Mouse (Mus musculus) limb, embryonic 13.5 days (tissue): ENCODE measurements around the gene Ap3s2. TPM values are rescaled to one million over a fixed set of nuclear protein-coding genes. Genes with fewer than 3 reads are reported as not detected.
A peak's percentile ranks its signal among the peaks of the same experiment; 100 is the strongest.

ENCODE experiments used
- ATAC-seq: fragments of 200-750 bp; cut with Nextera tagmentation; 2 replicates; pipeline ENCODE4 v1.8.0; 2017; ENCODE audit warnings: low read depth, moderate number of reproducible peaks, moderate TSS enrichment; ENCODE audit not compliant: low FRiP score
- H3K27ac ChIP-seq: fragments of 300-500 bp; sonication (generic); 2 replicates; pipeline ENCODE4 v1.5.1; 2015; ENCODE audit warnings: inconsistent platforms, mild to moderate bottlenecking, moderate library complexity
- H3K27me3 ChIP-seq: fragments of 300-500 bp; sonication (generic); 2 replicates; pipeline ENCODE4 v1.6.1; 2015; ENCODE audit warnings: mild to moderate bottlenecking, inconsistent platforms
- H3K36me3 ChIP-seq: fragments of 300-500 bp; sonication (generic); 2 replicates; pipeline ENCODE4 v1.6.1; 2015; ENCODE audit warnings: inconsistent platforms, mild to moderate bottlenecking, moderate library complexity
- H3K4me1 ChIP-seq: fragments of 300-500 bp; sonication (generic); 2 replicates; pipeline ENCODE4 v1.6.1; 2015; ENCODE audit warnings: inconsistent platforms
- H3K4me2 ChIP-seq: fragments of 300-500 bp; sonication (generic); replicated peaks from 2 replicates; pipeline ENCODE4 v1.6.1; 2015; ENCODE audit warnings: inconsistent platforms, mild to moderate bottlenecking, moderate library complexity
- H3K4me3 ChIP-seq: fragments of 300-500 bp; sonication (generic); 2 replicates; pipeline ENCODE4 v1.5.1; 2015; ENCODE audit warnings: moderate library complexity, mild to moderate bottlenecking, inconsistent platforms
- H3K9ac ChIP-seq: fragments of 300-500 bp; sonication (generic); 2 replicates; pipeline ENCODE4 v1.6.1; 2015; ENCODE audit warnings: mild to moderate bottlenecking, inconsistent platforms
- H3K9me3 ChIP-seq: fragments of 300-500 bp; sonication (generic); 2 replicates; pipeline ENCODE4 v1.6.1; 2016; ENCODE audit warnings: inconsistent platforms
- WGBS: fragments of 180-500 bp; shearing (Covaris S2); methylation state at CpG from one replicate; pipeline ENCODE4 v1.1.7; 2015; 5-methylcytosine and 5-hydroxymethylcytosine counted together
- polyA plus RNA-seq: library from polyadenylated mRNA; unstranded; fragments of >200 nt; fragmentation: Nextera tagmentation; extraction: Ambion mirVana; gene quantifications from 2 replicates; pipeline ENCODE4 v1.2.1, GENCODE M21; 2015

Ap3s2 gene
- polyA plus RNA-seq, 1 experiment from 2014 or later: 31.6 TPM

DNA sequence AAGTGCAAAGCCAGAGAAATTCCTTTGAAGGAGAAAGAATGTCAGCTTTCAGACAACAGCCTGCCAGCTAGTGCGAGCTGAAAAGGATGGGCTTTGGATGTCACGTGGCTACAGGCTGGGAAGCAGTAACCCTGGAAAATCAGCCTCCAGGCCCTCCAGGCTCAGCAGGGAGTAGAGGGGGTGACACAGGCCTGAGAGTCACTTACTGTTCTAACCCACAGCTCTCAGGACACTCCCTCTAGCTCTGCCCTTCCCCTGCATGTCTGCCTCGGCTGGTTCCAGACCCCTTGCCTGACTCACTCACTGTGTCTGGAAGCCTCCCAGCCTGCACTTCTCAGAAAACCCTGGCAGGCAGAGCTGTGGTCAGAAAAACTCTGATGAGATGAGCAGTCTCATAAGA, 39.5 kb downstream of the Ap3s2 start:
- no peaks in the 10 kb centered on the region for H3K27me3 ChIP-seq
- H3K9ac ChIP-seq: peak overlapping the region; percentile 39; the same call in 1 of the 2 replicates
- peaks cover 14% of the 10 kb centered on the region for H3K4me1 ChIP-seq
- peak; percentile 54; the same call in 1 of the 2 replicates for ATAC-seq
- no peaks in the 10 kb centered on the region for H3K9me3 ChIP-seq
- peaks cover 58% of the 10 kb centered on the region for H3K36me3 ChIP-seq
- 23% methylated on average over 3 of the region's 3 CpGs for WGBS
- no peak overlapping the region for H3K4me2 ChIP-seq
- H3K27ac ChIP-seq: peak overlapping the region; percentile 65; the same call in 1 of the 2 replicates
- H3K4me3 ChIP-seq: no peak overlapping the region

DNA sequence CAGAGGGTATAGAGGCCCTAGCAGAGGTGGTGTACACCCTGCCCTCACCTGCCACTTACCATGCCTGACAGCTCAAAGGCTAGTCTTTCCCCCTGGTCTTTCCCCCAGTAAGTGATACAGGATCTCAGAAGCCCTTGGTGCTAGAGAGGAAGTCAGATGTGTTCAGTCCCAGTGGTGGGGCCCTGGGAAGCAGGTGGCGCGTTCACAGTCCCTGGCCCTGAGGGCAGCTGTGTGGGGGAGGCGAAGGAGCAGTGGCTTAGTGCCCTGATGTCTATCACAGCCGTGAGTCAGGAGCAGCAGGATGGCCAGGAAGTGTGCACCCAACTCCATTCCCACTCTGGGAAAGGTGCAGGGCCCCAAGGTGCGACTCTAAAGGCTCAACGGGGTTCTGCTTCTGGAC, 40.4 kb downstream of the Ap3s2 start:
- 80% methylated on average over 6 of the region's 6 CpGs for WGBS
- Histone ChIP-seq H3K9me3 (no peaks in the 10 kb centered on the region), H3K27me3 (no peaks in the 10 kb centered on the region), H3K9ac (no peak overlapping the region), H3K4me2 (no peak overlapping the region), H3K4me3 (no peak overlapping the region), H3K36me3 (peaks cover 52% of the 10 kb centered on the region), H3K4me1 (peaks cover 14% of the 10 kb centered on the region), H3K27ac (no peak overlapping the region)
- ATAC-seq: no peak

DNA sequence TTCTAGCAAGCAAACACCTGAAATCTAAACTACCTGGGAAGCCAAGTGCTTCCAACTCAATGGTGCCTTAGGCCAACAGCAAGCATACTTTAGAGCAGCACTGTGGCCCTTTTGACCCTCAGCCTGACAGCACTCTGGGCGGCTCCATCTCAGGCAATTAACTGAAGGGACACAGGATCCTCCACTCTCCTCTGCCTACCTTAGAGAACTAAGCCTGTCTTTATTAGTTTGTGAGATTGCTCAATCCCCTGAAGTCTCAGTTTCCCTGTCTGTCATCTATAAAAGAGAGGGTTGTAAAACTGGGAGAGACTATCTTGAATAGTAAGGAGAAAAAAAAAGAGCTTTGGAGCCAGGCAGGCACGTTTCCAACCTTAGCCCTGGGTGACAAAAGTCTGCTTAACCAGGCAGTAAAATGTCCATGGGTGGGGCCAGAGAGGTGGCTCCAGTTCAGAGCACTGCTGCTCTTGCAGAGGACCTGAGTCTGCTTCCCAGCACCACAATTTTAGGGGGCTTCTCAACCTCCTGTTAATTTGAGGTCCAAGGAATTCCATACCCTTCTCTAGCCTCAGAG, 41.9 kb downstream of the Ap3s2 start:
- WGBS: 44% methylated on average over 2 of the region's 2 CpGs
- H3K4me1 ChIP-seq: peaks cover 14% of the 10 kb centered on the region
- H3K4me2 ChIP-seq: no peak overlapping the region
- no peak overlapping the region for H3K4me3 ChIP-seq
- no peaks in the 10 kb centered on the region for H3K9me3 ChIP-seq
- no peak for ATAC-seq
- H3K27ac ChIP-seq: no peak overlapping the region
- peaks cover 47% of the 10 kb centered on the region for H3K36me3 ChIP-seq
- no peak overlapping the region for H3K9ac ChIP-seq
- H3K27me3 ChIP-seq: no peaks in the 10 kb centered on the region

DNA sequence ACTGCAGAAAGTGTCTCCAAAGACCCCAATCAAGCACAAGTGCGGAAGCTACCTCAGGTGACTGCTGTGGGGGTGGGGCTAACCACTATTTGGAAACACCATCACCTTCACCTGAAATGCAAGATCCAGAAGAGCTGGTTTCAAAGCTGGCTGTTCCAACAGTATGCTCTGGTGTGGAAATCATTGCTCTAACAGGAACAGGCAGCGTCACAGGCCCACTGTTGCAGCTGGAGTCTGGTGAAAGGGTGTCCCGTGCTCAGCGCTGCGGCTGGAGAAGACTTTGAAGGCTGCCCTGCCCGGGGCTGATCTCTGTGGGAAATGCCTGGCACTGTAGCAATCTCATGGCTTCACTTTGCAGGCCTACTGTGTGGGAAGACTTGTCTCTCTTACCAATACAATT, 47.0 kb downstream of the Ap3s2 start:
- H3K4me1 ChIP-seq: peaks cover 13% of the 10 kb centered on the region
- 76% methylated on average over 6 of the region's 6 CpGs for WGBS
- H3K27me3 ChIP-seq: no peaks in the 10 kb centered on the region
- no peak overlapping the region for H3K4me3 ChIP-seq
- no peak for ATAC-seq
- no peak overlapping the region for H3K9ac ChIP-seq
- H3K4me2 ChIP-seq: no peak overlapping the region
- H3K9me3 ChIP-seq: no peaks in the 10 kb centered on the region
- peaks cover 9% of the 10 kb centered on the region for H3K36me3 ChIP-seq
- H3K27ac ChIP-seq: no peak overlapping the region

DNA sequence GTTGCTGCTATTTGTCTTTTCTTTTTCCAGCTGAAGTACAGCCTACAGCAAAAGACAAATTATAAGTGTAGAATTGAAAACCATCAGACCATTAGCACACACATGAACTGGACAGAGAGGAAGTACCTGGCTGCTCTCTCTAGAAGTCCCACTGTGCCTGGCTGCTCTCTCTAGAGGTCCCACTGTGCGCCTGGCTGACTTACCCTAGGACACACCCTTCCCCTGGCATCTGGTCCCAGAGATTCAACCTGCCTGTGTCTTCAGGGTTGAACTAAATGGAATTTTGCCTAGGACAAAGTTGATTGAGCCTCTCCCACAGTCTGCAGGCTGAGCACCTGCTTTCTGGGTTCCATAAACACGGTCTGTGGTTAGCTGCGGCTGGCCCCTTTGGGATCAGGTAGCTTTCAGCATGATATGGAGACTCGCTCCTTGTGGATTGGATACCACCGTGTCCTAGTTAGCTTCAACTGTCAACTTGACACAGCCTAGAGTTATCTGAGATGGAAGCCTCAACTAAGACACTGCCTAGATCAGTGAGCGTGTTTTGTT, 48.6 kb downstream of the Ap3s2 start:
- WGBS: 80% methylated on average over 6 of the region's 6 CpGs
- Histone ChIP-seq H3K27me3 (no peaks in the 10 kb centered on the region), H3K4me3 (no peak overlapping the region), H3K9me3 (no peaks in the 10 kb centered on the region), H3K9ac (no peak overlapping the region), H3K27ac (no peak overlapping the region), H3K36me3 (peaks cover 6% of the 10 kb centered on the region), H3K4me2 (no peak overlapping the region), H3K4me1 (peaks cover 29% of the 10 kb centered on the region)
- ATAC-seq: no peak

DNA sequence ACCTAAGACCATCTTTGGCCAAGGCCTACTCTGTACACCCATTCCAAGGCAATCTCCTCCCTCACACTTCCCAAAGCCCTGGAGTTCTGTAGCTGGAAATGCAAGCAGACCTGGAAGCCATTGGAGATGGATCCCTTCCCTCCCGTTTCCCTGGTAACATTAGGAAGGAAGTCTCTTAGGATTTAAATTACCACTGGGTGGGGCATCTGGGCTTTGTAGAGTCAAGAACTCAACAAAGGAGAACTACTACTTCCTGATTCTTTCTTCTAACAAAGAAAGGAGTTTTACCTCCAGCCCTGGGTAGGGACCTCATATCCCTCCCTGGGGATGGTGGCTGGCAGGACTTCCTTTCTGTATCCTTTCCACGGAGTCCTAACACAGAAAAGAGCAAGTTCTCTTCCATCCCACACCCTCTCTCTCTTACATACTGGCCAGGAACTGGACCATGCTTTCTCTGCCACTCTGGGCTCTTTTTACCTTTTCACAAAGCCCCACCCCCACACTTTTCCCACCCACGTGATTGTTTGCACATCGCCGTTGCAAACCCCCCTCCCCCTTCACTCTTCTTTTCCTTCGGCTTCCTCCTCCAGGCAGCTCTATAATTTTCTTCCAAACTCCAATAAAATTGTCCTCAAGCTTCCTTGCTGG, 51.3 kb downstream of the Ap3s2 start:
- H3K36me3 ChIP-seq: no peaks in the 10 kb centered on the region
- no peak overlapping the region for H3K4me2 ChIP-seq
- no peak overlapping the region for H3K9ac ChIP-seq
- H3K27ac ChIP-seq: peak overlapping the region; percentile 61; the same call in 1 of the 2 replicates
- 34% methylated on average over 6 of the region's 6 CpGs for WGBS
- H3K27me3 ChIP-seq: no peaks in the 10 kb centered on the region
- no peak overlapping the region for H3K4me3 ChIP-seq
- ATAC-seq: no peak
- peaks cover 35% of the 10 kb centered on the region for H3K4me1 ChIP-seq
- H3K9me3 ChIP-seq: no peaks in the 10 kb centered on the region

DNA sequence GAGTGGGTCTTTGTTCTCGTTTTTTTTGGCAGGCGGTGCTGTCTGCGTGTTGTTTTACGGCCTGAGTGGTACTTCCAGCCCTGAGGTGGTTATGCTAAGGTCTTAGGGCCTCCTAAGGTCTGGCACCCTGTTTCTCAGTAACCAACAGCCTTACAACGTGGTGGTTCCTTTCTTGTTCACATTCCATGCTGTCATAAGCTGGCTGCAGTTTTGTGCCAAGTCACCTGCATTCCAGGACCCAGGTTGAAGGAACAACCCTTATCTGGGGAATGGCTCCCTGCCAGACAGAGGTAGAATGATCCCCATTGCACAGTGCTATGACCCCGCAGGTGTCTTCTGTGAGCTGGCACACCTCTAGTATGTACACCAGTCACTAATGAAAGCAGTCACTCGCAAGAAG, 52.0 kb downstream of the Ap3s2 start:
- no peak overlapping the region for H3K4me3 ChIP-seq
- no peak overlapping the region for H3K4me2 ChIP-seq
- H3K4me1 ChIP-seq: peaks cover 35% of the 10 kb centered on the region
- no peaks in the 10 kb centered on the region for H3K9me3 ChIP-seq
- H3K27me3 ChIP-seq: no peaks in the 10 kb centered on the region
- no peaks in the 10 kb centered on the region for H3K36me3 ChIP-seq
- 56% methylated on average over 7 of the region's 7 CpGs for whole genome bisulfite sequencing
- ATAC-seq: no peak
- H3K9ac ChIP-seq: no peak overlapping the region
- peak overlapping the region; percentile 61; the same call in 1 of the 2 replicates for H3K27ac ChIP-seq

DNA sequence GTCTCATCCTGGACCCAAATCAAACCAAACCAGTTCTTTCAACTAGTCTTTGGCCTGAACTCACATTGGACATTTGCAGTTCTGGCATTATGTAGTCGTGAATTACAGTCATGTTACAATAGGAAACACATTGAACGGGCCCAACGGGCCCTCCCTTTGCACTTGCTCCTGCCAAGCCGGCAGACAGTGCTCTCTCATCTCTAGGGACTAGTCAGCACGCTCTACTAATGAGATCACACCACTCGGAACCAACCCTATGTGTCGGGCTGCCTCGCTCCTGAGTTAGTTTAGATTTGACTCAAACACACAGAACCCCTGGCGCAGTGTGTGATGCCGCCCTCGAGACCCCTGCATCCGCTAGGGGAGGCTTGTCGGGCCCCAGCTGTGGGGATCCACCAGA, 52.6 kb downstream of the Ap3s2 start:
- WGBS: 69% methylated on average over 13 of the region's 13 CpGs
- Histone ChIP-seq H3K9me3 (no peaks in the 10 kb centered on the region), H3K27me3 (no peaks in the 10 kb centered on the region), H3K9ac (no peak overlapping the region; the same call in 1 of the 2 replicates), H3K4me2 (no peak overlapping the region), H3K36me3 (no peaks in the 10 kb centered on the region), H3K27ac (peak overlapping the region; percentile 61; the same call in 1 of the 2 replicates), H3K4me1 (peaks cover 35% of the 10 kb centered on the region), H3K4me3 (no peak overlapping the region)
- ATAC-seq: no peak

DNA sequence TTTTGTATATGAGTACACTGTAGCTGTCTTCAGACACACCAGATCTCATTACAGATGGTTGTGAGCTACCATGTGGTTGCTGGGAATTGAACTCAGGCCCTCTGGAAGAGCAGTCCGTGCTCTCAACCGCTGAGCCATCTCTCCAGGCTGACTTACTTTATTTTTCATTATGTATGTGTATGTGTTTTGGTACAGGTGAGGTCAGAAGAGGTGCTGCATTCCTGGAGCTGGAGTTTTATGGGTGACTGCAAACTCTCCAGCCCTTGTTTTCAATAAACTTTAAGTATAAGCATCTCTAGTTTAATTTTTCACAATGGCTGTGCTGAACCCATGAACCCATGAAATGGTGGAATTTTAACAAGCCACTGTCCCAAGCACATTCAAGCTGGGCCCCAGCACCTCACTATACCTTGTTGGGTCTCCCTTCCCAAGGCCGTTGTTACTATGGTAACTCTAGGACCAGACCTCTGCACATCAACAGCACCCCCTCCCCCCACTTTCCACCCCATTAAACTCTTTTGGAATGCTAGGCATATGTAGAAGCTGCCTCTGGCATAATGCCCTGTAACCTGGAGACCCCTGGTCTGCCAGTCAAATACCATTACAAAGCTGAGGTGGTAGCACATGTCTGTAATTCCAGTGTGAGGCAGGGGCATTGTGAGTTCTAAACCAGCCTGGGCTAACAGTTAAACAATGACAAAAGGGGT, 54.0 kb downstream of the Ap3s2 start:
- ATAC-seq: peak; percentile 88
- Histone ChIP-seq H3K9me3 (no peaks in the 10 kb centered on the region), H3K4me2 (no peak overlapping the region), H3K9ac (no peak overlapping the region), H3K27ac (peak overlapping the region; percentile 59; the same call in 1 of the 2 replicates), H3K27me3 (no peaks in the 10 kb centered on the region), H3K4me3 (no peak overlapping the region), H3K4me1 (peaks cover 35% of the 10 kb centered on the region), H3K36me3 (no peaks in the 10 kb centered on the region)
- WGBS: 39% methylated on average over 3 of the region's 3 CpGs

DNA sequence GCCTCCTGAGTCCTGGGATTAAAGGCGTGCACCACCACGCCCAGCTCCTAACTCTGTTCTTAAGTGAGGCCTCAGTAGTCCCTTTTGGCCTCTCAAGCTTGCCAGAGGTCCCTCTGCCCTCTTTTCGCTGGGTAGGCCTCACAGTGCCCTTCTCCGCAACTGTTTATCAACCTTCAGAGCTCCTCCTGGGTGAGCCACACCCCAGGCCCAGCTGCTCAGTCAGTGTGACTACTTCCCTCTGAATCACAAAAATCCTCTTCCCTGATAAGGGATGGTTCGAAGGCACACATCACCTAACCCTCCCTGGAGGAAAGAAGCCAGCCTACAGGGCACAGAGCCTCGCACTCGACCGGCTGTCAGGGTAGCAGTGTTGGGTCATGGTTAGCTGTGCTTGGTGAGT, 58.7 kb downstream of the Ap3s2 start:
- Histone ChIP-seq H3K27ac (no peak overlapping the region), H3K9ac (no peak overlapping the region), H3K9me3 (no peaks in the 10 kb centered on the region), H3K4me3 (no peak overlapping the region), H3K36me3 (no peaks in the 10 kb centered on the region), H3K4me1 (peaks cover 30% of the 10 kb centered on the region), H3K27me3 (no peaks in the 10 kb centered on the region), H3K4me2 (no peak overlapping the region)
- 91% methylated on average over 8 of the region's 8 CpGs for WGBS
- no peak for ATAC-seq

DNA sequence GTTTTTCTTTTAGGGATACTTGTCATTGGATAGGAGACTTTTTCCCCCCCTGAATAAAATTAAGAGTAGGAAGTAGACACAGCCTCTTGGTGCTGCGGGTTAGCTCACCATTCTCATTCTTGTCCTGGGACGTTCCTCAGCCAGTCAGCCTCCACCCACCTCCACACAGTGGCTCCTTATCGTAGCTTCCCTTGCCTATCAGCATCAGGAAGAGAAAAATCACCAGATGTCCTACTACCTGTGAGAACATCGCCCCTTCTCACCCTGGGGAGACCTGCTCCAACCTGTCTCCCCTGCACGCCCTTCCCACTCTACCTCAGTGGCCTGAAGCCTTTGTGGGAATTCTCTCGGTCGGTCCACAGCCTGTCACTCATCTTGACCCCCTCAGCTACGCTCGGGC, 59.6 kb downstream of the Ap3s2 start, which contains the start of gene Anpep:
Anpep (minus strand) TSS at position 249 of the 400 bp plus-strand sequence.
- no peaks in the 10 kb centered on the region for H3K27me3 ChIP-seq
- no peak within 1 kb of the TSS for H3K4me3 ChIP-seq
- H3K4me2 ChIP-seq: no peak within 1 kb of the TSS
- H3K36me3 ChIP-seq: no peaks in the 10 kb centered on the region
- H3K9me3 ChIP-seq: no peaks in the 10 kb centered on the region
- H3K9ac ChIP-seq: no peak within 1 kb of the TSS
- peaks cover 25% of the 10 kb centered on the region for H3K4me1 ChIP-seq
- H3K27ac ChIP-seq: no peak within 1 kb of the TSS
- 71% methylated on average over 9 of the region's 9 CpGs for WGBS
- no peak for ATAC-seq
